Mouse (Mus musculus) C2C12 (cell line): ENCODE results near the gene Ndufs7. TPM values are rescaled to one million over a fixed set of nuclear protein-coding genes. Genes with fewer than 3 reads are reported as not detected.
"Not testable (repeated sequence)": the region's sequence is repeated elsewhere in the genome, so short reads cannot be mapped to it uniquely, and the experiment has no call there.

Source experiments
- H3K27me3 ChIP-seq: one replicate; pipeline ENCODE4 v1.6.1; 2011; ENCODE audit not compliant: control insufficient read depth, insufficient read depth, insufficient read length
- H3K36me3 ChIP-seq: one replicate; pipeline ENCODE4 v1.6.1; 2011; ENCODE audit not compliant: control insufficient read depth, insufficient read depth
- H3K4me3 ChIP-seq: one replicate; pipeline ENCODE4 v1.5.1; 2011; ENCODE audit warnings: mild to moderate bottlenecking, control low read depth; ENCODE audit not compliant: poor library complexity, insufficient read depth, severe bottlenecking
- H3K79me2 ChIP-seq: one replicate; pipeline ENCODE4 v1.6.1; 2011; ENCODE audit not compliant: control insufficient read depth, insufficient read depth
- H3K79me3 ChIP-seq: one replicate; pipeline ENCODE4 v1.6.1; 2011; ENCODE audit warnings: low read depth, control low read depth
- H3ac ChIP-seq: one replicate; pipeline ENCODE3; 2011; ENCODE audit warnings: low read depth; ENCODE audit not compliant: control insufficient read depth, insufficient read length
- CEBPB ChIP-seq: IDR thresholded peaks from one replicate; pipeline ENCODE4 v1.6.1; 2011; ENCODE audit warnings: low read depth, mild to moderate bottlenecking, control low read depth, moderate library complexity
- CTCF ChIP-seq: IDR thresholded peaks from one replicate; pipeline ENCODE4 v1.5.1; 2011; ENCODE audit not compliant: control insufficient read depth, insufficient read depth, insufficient read length
- FOSL1 ChIP-seq: IDR thresholded peaks from one replicate; pipeline ENCODE4 v1.8.0; 2011; ENCODE audit warnings: mild to moderate bottlenecking, low read length; ENCODE audit not compliant: poor library complexity, insufficient read depth, severe bottlenecking
- MAX ChIP-seq: IDR thresholded peaks from one replicate; pipeline ENCODE4 v1.6.1; 2011; ENCODE audit warnings: mild to moderate bottlenecking, control low read depth
- MYOD1 ChIP-seq: IDR thresholded peaks from one replicate; pipeline ENCODE4 v1.6.1; 2011; ENCODE audit warnings: low read depth; ENCODE audit not compliant: control insufficient read depth, insufficient read length
- MYOG ChIP-seq: IDR thresholded peaks from one replicate; pipeline ENCODE4 v1.6.1; 2011; ENCODE audit not compliant: control insufficient read depth, insufficient read length; ENCODE audit errors: extremely low read depth
- USF1 ChIP-seq: IDR thresholded peaks from one replicate; pipeline ENCODE4 v1.6.1; 2011; ENCODE audit warnings: low read depth, mild to moderate bottlenecking, control low read depth, moderate library complexity
- polyA plus RNA-seq: library from polyadenylated mRNA; unstranded; fragments of >200 nt; fragmentation: generic; extraction: Trizol; gene quantifications from one replicate; pipeline ENCODE4 v1.2.1, GENCODE M21; 2012; ENCODE audit warnings: missing spikeins

Ndufs7 gene
- polyA plus RNA-seq, 1 experiment: 288 TPM

- Histone ChIP-seq H3K4me3 (no peak overlapping the region), H3K27me3 (no peaks in the 10 kb centered on the region), H3K36me3 (peaks cover 38% of the 10 kb centered on the region), H3K79me3 (peaks cover 28% of the 10 kb centered on the region), H3K79me2 (peaks cover 36% of the 10 kb centered on the region), H3ac (no peak overlapping the region)
- TF ChIP-seq MYOD1 (no peak), MAX (no peak), USF1 (no peak), MYOG (no peak), CEBPB (no peak), FOSL1 (no peak), CTCF (no peak)
These were observed 1.1 kb upstream of the Ndufs7 start for GRCm38 (mm10) chr10:80247849-80248248.

GRCm38 (mm10) chr10:80248437-80248836 is 484 bp upstream of the Ndufs7 start:
- H3K27me3 ChIP-seq, H3K4me3 ChIP-seq, H3ac ChIP-seq: not testable (repeated sequence)
- Histone ChIP-seq H3K79me3 (peaks cover 32% of the 10 kb centered on the region), H3K36me3 (peaks cover 37% of the 10 kb centered on the region), H3K79me2 (peaks cover 42% of the 10 kb centered on the region)

GRCm38 (mm10) chr10:80250059-80250458 is 1.1 kb downstream of the Ndufs7 start:
- Histone ChIP-seq H3K79me3 (peaks cover 32% of the 10 kb centered on the region), H3K79me2 (peaks cover 43% of the 10 kb centered on the region)

GRCm38 (mm10) chr10:80250573-80250972 is 1.7 kb downstream of the Ndufs7 start:
- Histone ChIP-seq H3K36me3 (peaks cover 39% of the 10 kb centered on the region), H3K4me3 (no peak overlapping the region), H3K79me2 (peaks cover 43% of the 10 kb centered on the region), H3ac (no peak overlapping the region), H3K79me3 (peaks cover 32% of the 10 kb centered on the region), H3K27me3 (no peaks in the 10 kb centered on the region)
- TF ChIP-seq USF1 (no peak), MYOD1 (no peak), FOSL1 (no peak), CTCF (no peak), MYOG (no peak), CEBPB (no peak), MAX (no peak)

More at GRCm38 (mm10) chr10:80250059-80250458, 1.1 kb downstream of the Ndufs7 start:
- Histone ChIP-seq H3ac (peak overlapping the region; percentile 71), H3K36me3 (peaks cover 38% of the 10 kb centered on the region), H3K27me3 (no peaks in the 10 kb centered on the region), H3K4me3 (peak overlapping the region; percentile 63)
- TF ChIP-seq CTCF (no peak), MYOD1 (no peak), CEBPB (no peak), USF1 (no peak), MAX (no peak), MYOG (no peak), FOSL1 (no peak)

- Histone ChIP-seq H3K36me3 (peaks cover 53% of the 10 kb centered on the region), H3K27me3 (no peaks in the 10 kb centered on the region), H3K79me3 (peaks cover 32% of the 10 kb centered on the region), H3K4me3 (no peak overlapping the region), H3ac (no peak overlapping the region), H3K79me2 (peaks cover 43% of the 10 kb centered on the region)
- no peak for TF ChIP-seq USF1
- no peak for TF ChIP-seq MYOG
- no peak for TF ChIP-seq FOSL1
- no peak for TF ChIP-seq MAX
- TF ChIP-seq CEBPB: no peak
- TF ChIP-seq CTCF: no peak
- TF ChIP-seq MYOD1: no peak
These were observed 3.1 kb downstream of the Ndufs7 start for GRCm38 (mm10) chr10:80252011-80252410.

- Histone ChIP-seq H3K79me3 (peaks cover 32% of the 10 kb centered on the region), H3K36me3 (peaks cover 56% of the 10 kb centered on the region), H3K4me3 (no peak overlapping the region), H3ac (no peak overlapping the region), H3K27me3 (no peaks in the 10 kb centered on the region), H3K79me2 (peaks cover 43% of the 10 kb centered on the region)
- TF ChIP-seq MYOD1: no peak
- no peak for TF ChIP-seq MAX
- TF ChIP-seq USF1: no peak
- TF ChIP-seq MYOG: no peak
These were observed 3.8 kb downstream of the Ndufs7 start for GRCm38 (mm10) chr10:80252493-80253274.
